Mouse (Mus musculus) heart, postnatal 10 days (tissue): ENCODE data around the gene Fmnl1. TPM values are rescaled to one million over a fixed set of nuclear protein-coding genes. Genes with fewer than 3 reads are reported as not detected.

ENCODE experiments used
- DNase-seq, 2 experiments: peaks; one replicate each; pipeline ENCODE4 v3.0.0; 2021
- intact Hi-C: fragments of 180-260 bp; cut with DNase I; formaldehyde crosslinking; loops from one replicate; pipeline ENCODE4 v1.15.1; 2025
- total RNA-seq, 2 experiments: library from RNA; stranded (reverse); gene quantifications; 2 replicates each; pipeline ENCODE4 v1.2.3; 2021

Fmnl1 gene
- total RNA-seq, 2 experiments from 2014 or later, result 14.4 to 15.6 TPM

DNA sequence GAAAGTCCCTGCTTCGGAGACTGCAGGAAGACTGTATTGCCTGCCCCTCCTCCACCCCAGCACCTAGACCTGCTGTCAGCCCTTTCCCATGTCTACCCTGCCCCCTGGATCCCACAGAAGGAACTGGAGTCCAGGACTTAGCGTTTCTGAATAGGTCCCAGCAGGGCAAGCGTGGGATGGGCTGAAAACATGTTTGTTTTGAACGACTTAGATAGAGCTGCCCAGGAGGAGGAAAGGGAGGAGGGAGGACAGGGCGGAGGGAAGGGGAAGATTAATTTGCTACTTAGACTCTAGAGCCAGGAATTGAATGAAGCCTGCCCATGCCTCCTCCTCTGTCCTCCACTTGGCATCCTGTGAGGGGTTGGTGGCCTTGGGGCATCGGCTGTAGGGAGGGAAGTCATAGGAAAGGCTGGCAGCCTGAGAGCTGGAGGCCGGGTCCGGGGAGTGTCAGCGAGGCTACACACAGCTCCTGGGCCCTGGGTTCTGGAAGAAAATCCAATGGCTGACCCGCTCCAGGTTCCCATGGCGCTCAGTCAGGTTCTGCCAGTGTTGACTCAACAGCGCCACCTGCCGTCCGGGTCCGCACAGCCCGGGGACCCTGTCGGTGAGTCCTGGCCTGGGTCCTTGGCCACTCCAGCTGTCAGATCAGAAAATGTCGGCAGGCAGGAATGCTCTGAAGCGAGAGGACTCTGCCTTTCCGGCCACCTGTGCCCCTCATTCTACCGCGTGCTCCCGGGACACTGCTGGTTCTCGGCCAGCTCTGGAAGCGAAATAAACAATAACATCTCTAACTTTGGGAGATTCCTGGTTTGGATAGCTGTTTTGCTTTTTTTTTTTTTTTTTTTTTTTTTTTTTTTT lies 12.1 kb upstream of the Fmnl1 start:
- DNase-seq, result peak; percentile 97 to 99
- intact Hi-C loops, result loop anchor here (1.0 to 5.0 kb wide), 4 partner anchors 26 to 102 kb away; partner anchors contain the start of gene Hexim2

DNA sequence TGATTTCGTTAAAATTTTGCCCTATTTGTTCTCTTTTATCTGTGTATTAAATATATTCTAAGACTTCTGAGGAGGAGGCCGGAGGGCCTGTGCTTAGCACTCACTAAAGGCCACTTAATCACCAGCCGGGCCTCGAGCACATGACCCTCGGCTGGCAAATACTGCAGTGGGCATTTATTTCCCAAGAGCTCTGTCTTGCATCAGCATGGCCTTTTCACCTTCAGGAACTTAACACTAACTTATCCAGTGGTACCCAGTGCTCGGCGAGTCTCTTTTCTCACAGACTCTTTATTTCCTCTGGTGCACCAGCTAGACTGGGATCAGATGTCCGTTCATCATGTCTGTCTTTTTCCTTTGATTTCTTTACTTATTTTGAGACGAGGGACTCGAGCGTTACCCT lies 10.2 kb upstream of the Fmnl1 start:
- intact Hi-C loops, result no loop called here

DNA sequence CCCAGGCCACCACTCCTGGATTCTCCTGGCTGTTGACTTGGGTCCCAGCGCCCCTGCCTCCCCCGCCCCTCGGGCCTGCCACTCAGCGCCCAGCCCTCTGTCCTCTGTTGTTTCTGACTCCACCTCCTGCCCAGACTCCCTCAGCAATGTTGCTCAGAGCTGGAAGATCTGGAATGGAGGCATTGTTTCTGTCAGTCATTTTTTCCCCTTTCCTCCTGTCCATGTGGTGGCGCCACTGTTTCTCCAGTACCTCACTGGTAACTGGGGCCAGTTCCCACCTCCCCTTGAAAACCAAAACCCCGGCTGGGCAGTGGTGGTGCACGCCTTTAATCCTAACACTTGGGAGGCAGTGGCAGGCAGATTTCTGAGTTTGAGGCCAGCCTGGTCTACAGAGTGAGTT lies 9.5 kb upstream of the Fmnl1 start:
- intact Hi-C loops, result no loop called here
- no peak for DNase-seq

More for the DNA sequence above, 10.2 kb upstream of the Fmnl1 start:
- DNase-seq, result no peak

DNA sequence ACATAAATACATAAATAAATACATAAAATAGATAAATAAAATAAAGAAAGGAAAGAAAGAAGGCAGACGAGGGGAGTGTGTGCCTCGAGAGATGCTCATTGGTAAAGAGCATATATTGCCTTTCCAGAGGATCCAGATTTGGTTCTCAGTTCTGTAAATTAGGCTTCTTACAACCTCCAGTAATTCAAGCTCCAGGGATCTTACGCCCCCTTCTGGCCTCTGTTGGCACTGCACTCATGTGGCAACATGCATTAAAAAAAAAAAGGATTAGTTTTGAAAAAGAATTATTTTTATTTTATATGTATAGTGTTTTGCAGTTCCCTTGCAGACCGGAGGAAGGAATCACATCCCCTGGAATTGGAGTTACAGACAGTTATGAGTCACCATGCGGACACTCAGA lies 8.8 kb upstream of the Fmnl1 start:
- DNase-seq, result no peak
- intact Hi-C loops, result no loop called here

DNA sequence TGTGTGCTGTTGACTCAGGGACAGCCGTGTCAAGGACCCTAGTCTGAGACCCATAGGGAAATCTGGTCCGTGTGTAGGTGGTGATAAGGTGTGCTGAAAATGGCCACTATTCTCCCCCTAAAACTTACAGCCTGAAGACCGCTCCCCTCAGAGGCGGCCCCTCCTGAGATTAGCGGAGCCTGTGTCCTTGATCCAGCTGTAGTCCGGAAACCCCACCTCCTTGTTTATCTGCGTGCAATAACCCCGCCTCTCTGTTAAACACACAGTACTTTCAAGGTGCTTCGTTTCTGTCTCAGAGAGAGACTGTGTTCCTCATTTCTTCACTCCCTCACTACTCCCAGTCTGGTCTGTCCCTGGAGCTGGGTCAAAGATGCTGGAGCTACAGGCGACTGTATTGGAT lies 6.5 kb upstream of the Fmnl1 start:
- intact Hi-C loops, result no loop called here
- no peak for DNase-seq

DNA sequence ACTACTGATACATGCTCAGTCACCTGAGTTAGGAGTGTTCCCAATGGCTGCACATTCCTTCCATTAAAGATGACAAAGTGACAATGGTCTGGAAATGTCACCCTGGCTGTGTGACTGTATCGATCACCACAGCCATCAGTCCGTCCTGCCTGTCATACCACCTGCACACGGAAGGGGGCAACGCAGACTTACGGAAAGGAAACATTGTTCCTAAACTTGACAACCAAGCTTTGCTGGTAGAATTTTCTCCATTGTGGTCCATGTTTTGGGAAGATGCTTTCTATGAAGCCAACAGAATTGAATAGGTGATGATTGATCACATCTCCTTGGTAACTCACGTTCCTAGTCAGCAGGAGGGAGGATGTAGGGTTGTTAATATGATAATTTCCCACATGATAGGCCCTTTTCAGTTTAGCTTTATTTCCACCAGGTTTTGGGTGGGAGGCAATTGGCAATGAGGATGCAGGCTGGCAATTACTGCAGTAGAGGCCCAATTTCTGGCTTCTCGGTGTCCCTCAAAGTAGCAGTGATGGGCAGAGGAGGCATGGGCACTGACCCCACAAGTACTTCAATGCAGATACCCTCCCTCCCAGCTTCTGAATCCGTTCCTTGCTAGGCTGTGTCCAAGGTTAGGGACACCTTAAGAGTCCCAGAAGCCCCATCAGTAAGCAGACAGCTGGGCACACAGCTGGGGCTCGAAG lies 2.1 kb upstream of the Fmnl1 start:
- intact Hi-C loops, result loop anchor here (1.0 to 2.0 kb wide), 4 partner anchors 16 to 156 kb away; no protein-coding TSS in a partner anchor

DNA sequence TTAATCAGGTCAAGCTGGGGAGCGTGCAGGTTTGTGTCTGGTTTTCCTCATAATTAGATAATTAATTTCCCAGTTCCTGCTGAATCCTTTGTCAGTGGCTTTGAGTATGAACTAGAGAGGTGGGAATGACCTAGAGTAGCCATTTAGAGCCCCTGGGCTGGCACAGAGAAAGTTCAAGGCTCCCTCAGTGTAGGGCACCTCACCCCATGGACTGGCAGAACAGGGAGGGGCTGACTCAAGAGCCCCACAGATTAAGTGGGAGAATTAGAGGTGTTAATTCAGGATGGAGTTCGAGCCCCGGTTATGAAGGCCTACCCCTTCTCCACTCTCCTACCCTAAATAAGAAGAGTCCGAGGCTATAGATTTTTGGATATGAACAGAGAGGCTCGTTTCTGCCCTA lies 1.2 kb upstream of the Fmnl1 start:
- intact Hi-C loops, result loop anchor here (2.0 to 5.0 kb wide), 5 partner anchors 15 to 233 kb away; no protein-coding TSS in a partner anchor
- DNase-seq, result no peak

More for the DNA sequence above, 2.1 kb upstream of the Fmnl1 start:
- peak; percentile 78 to 88 for DNase-seq

DNA sequence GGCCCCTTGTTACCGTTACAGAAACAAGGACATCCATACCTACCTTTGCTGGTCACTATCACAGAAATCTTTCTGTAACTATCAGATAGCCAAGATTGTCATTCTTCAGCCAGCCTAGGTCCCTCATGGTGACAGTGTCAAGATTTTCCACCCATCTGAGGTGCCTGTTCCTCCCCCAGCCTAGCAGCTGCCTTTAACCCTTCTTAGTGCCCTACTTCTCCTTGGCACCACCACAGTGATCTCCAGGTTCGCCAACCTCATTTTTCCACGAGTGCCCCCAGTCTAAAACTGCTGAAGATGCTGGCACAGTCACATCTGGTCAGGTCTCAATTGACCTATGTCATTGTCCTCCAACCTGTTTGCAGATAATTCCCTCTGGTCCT lies 805 bp upstream of the Fmnl1 start:
- no peak for DNase-seq
- intact Hi-C loops, result loop anchor here (5.0 kb wide), 2 partner anchors 52 to 232 kb away; no protein-coding TSS in a partner anchor

DNA sequence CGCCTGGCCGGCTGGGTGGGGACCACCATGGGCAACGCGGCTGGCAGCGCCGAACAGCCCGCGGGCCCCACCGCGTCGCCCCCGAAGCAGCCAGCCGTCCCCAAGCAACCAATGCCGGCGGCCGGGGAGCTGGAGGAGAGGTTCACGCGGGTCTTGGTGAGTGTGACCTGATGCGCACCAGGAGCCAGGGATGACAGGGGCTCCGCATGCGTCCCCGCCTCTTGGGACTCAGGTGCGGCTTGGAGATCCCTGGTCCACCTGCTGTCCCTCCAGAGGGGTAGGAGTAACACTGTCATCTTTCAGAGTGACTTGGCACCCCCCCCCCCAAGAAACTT lies 346 bp downstream of the Fmnl1 start:
- intact Hi-C loops, result loop anchor here (5.0 kb wide), 2 partner anchors 51 to 231 kb away; no protein-coding TSS in a partner anchor
- DNase-seq, result no peak

DNA sequence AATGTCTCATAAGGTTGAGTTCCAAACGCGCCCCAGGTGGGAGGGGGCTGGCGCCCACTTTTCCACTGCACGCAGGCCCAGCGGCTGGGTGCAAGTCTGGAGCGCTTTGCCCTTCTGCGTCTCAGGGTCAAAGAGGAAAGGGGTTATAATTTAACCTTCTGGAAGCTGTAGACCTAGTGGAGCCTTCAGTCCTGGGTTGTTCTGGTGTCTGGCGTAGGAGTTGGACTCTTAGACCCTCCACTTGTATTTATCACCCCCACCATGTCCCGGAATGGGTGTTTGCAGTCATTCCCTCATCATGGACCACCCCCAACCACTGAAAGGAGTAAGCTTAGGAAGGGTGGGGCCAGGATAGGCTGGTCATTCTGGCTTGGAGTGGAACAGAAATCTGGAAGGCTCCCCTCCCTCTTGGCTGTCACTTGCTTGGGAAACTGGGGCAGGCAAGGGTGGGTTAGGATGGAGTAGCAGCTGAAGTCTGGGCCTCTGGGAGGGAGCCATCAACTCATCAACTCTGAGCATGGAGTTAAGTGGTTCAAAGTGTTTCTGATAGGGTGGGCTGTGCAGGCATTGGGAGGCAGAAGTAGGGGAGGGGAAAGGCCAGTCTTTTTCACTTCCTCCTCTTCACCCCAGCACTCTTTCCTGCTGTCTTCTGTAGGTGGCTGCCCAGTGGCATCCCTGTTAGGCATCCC lies 940 bp downstream of the Fmnl1 start:
- intact Hi-C loops, result loop anchor here (5.0 kb wide), 2 partner anchors 50 to 230 kb away; no protein-coding TSS in a partner anchor
- peak; percentile 41 to 50 for DNase-seq

DNA sequence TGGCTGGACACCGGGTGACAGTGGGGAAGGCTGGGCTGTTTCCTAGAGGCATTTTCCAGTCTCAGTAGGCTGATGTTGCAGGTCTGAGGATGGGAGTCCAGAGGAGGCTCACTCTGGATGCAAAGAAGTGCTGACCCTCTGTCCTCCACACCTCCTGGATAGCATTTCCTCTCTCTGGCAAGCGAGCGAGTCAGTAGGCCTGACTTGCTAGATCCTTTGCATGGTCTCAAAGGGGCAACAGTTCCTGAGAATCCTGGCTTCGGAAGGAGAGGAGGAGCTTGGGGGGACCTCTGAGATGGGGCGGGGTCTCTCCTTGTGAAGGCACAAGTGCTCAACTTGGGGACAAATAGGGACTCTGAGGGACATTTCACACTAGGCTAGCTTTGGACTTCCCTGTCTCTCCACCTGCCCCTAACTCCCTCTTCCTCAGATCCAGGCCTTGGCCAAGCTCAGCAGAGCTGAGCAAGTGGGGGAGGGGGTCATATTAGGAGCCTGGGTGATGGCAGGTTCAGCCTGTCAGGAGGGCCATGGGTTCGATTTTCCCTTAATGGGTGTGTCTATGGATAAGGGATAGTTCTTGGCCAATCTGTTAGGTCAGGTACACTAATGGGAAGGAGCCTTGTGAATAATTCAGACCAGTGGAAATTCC lies 1.6 kb downstream of the Fmnl1 start:
- peak in 1 of 2 experiments; percentile 25 for DNase-seq
- intact Hi-C loops, result loop anchor here (5.0 kb wide), 2 partner anchors 50 to 230 kb away; no protein-coding TSS in a partner anchor

DNA sequence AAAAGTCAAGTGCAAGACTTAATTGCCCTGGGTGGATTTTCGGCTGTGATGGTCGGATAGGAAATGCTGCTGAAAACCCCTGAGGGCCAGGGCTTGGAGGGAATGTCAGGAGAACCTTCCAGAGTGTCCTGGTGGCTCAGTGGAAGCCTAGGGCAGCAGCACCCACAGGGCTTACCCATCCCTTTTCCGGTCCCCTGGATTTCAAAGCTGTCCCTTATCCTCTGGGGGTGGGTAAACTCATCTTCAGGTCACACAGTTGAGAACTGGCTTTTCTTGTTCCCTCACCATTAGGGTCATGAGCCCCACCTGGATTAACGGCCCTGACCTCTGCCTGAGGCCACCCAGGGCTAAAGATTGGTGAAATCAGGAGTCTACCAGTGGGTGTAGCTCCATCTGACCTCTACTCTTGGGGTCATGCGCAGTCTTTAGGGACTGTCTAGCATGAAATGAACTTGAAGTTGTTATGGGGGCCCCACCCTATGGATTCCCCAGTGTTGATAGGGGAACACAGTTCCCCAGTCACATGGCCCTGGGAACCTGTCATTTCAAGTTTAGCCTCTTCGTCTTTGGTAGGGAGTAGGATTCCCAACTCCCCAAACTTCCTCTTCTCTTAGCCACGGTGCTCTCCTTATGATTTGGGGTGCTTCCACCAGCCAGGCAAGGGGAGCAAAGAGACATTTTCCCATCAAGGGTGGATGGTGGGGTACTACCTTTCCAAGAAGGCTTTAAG lies 2.3 kb downstream of the Fmnl1 start:
- intact Hi-C loops, result loop anchor here (5.0 kb wide), 2 partner anchors 49 to 229 kb away; no protein-coding TSS in a partner anchor
- DNase-seq, result no peak

DNA sequence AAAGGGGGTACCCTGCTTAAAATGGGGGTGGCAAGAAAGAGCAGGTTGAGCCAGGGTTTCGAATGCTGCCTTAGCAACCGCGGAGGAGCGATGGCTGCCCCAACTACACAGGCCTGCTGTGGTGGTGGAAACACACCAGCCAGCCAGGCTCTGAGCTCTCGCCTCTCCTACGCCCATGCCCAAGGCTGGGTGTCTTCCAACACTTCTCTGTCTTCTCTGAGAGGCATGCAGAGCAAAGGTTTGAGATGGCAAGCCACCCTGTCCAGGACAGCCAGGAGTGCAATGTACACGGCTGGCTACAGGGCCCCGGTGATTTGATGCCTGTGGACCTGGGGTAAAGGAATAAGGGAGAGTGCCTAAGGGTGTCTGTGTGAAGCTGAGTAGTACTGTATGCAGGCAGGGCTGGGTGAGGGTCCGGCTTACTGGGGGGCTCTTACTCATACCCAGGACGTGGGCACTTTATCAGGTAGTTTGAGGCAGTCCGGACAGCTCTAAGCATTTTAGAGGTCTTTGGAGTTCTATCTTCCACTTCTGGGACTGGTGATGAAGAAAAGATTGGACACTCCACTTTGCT lies 3.0 kb downstream of the Fmnl1 start:
- intact Hi-C loops, result loop anchor here (5.0 kb wide), 2 partner anchors 48 to 228 kb away; no protein-coding TSS in a partner anchor
- DNase-seq, result no peak

DNA sequence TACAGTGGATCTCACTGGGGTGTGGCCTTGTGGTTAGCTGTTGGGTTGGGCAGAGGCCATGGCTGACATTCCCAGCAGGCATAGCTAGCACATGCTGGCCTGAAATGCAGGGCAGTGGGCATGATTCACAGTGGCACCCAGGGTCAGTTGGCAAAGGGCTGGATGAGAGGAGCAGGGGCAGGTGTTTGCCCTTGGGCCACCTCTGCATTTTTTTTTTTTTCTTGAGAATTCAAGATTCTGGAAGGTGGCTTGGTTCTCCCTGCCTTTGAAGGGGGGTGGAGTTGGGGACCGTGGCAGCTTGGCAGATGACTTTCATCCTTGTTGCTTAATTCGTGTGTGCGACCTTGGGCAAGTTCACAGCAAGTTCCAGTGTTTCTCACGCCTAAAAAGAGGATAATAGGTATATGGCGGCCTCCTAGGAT lies 3.5 kb downstream of the Fmnl1 start:
- intact Hi-C loops, result loop anchor here (5.0 kb wide), 2 partner anchors 48 to 228 kb away; no protein-coding TSS in a partner anchor
- peak in 1 of 2 experiments; percentile 29 for DNase-seq

DNA sequence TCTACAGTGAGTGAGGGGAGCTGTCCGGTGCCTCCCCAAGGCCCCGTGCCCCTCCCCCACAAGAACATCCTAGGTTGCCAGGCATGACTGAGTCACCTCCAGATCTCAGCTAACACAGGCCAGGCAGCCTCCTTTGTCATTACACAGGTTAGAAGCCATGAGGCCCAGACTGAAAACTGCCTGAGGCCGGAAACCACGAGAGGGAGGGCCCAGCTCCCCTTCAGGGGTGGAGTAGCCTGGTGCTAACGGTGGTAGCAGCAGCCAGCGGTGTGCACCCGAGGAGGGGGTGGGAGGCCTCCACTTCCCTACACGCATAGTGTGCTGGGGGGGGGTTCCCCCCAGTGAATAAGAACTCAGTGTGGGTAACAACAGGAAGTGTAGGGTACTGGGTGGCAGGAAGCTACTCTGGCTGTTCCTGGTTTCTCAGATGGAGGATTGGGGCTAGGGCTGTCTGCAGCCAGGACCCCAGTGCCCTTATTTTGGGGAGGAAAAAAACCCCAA lies 4.0 kb downstream of the Fmnl1 start:
- intact Hi-C loops, result loop anchor here (5.0 kb wide), 2 partner anchors 47 to 227 kb away; no protein-coding TSS in a partner anchor
- DNase-seq, result peak; percentile 51 to 61

DNA sequence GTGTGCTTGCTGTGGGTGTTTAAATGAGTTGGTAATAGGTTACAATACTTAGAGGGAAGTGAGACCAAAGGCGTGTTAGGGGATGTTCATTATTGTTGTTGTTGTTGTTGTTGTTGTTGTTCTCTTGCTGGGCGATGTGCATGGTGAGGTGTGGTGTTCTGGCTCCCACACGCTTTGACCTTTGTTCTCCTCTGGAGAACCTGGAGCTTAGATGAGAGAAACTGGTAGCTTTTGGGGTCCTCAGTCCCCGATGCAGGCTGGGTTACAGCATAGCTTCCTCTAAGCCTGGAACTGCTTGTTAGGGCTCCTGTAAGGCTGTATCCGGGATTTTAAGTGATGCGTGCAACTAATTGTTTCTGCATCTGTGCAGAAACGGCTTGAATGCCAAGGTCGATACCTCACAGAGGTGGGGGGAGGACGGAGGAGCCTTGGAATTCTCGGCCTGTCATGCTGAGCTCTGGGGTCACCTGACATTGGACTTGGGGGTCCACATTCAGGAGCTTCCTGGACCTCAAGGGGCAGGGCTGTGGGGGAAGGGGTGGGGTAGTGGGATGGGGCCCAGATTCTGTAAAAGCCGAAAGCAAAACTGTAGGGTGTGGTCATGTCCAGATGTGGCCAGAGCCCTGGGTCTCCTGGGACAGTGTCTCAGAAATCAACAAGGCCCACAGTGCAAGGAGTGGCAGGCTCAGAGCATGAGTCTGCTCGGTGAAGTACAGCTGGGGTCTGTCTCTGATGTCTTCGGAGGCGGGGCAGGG lies 5.0 kb downstream of the Fmnl1 start:
- DNase-seq, result peak; percentile 68 to 73
- intact Hi-C loops, result no loop called here

DNA sequence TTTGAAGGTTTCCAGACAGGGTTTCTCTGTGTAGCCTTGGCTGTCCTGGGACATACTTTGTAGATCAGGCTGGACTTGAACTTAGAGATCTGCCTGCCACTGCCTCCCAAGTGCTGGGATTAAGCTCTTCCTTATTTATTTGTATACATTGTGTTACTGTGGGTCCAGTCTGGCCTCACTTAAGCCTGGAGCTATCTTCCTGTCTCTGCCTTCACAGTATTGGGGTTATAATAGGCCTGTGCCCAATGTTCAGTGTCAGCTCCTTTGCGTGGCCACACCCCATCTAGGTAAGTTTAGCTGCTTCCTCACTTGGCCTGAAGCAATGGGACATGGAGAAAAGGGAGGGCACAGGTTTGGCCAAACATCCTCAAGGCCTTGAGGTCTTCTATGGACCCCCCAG lies 5.6 kb downstream of the Fmnl1 start:
- intact Hi-C loops, result no loop called here
- DNase-seq, result no peak

DNA sequence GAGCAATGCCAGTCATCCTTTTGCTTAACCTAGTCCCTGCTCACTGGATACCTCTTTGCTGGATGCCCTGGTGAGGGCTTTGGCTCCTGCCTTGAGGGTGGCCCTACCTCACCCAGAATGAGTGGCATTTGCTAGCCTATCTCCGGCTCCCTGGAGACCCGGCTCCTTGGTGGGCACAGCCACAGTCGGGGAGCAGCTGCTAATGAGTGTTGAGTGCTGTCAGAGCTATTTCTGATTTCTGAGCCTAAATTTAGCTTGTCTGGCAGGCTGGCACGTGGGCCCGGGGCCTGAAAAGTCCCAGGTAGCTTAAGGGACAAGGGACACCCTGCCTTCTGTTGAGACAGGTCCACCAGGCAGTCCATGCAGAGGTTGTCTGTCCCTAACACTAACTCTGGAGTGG lies 6.3 kb downstream of the Fmnl1 start:
- peak; percentile 68 to 69 for DNase-seq
- intact Hi-C loops, result no loop called here
